Mouse (Mus musculus): ENCODE results near the gene Afp. TPM values are rescaled to one million over a fixed set of nuclear protein-coding genes. Genes with fewer than 3 reads are reported as not detected.

The Afp gene
- 1.8 and 2.6 TPM in 2 replicates for polyA plus RNA-seq (2011; ENCODE audit: insufficient read depth, insufficient read length, low replicate concordance, missing spikeins)

DNA sequence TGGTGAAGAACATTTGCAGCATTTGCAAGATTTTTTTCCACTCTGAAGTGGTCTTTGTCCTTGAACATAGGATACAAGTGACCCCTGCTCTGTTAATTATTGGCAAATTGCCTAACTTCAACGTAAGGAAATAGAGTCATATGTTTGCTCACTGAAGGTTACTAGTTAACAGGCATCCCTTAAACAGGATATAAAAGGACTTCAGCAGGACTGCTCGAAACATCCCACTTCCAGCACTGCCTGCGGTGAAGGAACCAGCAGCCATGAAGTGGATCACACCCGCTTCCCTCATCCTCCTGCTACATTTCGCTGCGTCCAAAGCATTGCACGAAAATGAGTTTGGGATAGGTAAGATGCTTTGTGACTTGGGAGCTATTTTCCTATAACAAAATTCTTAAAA lies at the start of gene Afp:
TSS of gene Afp (plus strand) at position 220 of the 400 bp plus-strand sequence.
- 89% methylated on average over 7 of the region's 7 CpGs for WGBS
- no peaks in the 10 kb centered on the region for H3K4me1 ChIP-seq (ENCODE audit: control insufficient read depth, insufficient read depth, low read length)
- TF ChIP-seq POLR2A (IDR thresholded peaks at IDR 0.05; ENCODE audit: borderline replicate concordance, control insufficient read depth, low read depth, low read length): no peak
- TF ChIP-seq CTCF (IDR thresholded peaks at IDR 0.05; ENCODE audit: control insufficient read depth, insufficient read depth, low read length): no peak
- no peak within 1 kb of the TSS for H3K4me3 ChIP-seq (replicated peaks; ENCODE audit: control insufficient read depth, low read depth, low read length)
- no peak within 1 kb of the TSS for H3K27ac ChIP-seq (ENCODE audit: control insufficient read depth, insufficient read depth, low read depth, low read length, poor library complexity)

- H3K4me1 ChIP-seq (ENCODE audit: control insufficient read depth, insufficient read depth, low read length): no peaks in the 10 kb centered on the region
- no peak overlapping the region for H3K27ac ChIP-seq (ENCODE audit: control insufficient read depth, insufficient read depth, low read depth, low read length, poor library complexity)
- whole genome bisulfite sequencing: 79% methylated on average over 3 of the region's 3 CpGs
- TF ChIP-seq CTCF (IDR thresholded peaks at IDR 0.05; ENCODE audit: control insufficient read depth, insufficient read depth, low read length) (no peak), POLR2A (IDR thresholded peaks at IDR 0.05; ENCODE audit: borderline replicate concordance, control insufficient read depth, low read depth, low read length) (no peak)
- no peak overlapping the region for H3K4me3 ChIP-seq (replicated peaks; ENCODE audit: control insufficient read depth, low read depth, low read length)
These were observed 43.0 kb upstream of the Afp start for GRCm38 (mm10) chr5:90447577-90447976.

DNA sequence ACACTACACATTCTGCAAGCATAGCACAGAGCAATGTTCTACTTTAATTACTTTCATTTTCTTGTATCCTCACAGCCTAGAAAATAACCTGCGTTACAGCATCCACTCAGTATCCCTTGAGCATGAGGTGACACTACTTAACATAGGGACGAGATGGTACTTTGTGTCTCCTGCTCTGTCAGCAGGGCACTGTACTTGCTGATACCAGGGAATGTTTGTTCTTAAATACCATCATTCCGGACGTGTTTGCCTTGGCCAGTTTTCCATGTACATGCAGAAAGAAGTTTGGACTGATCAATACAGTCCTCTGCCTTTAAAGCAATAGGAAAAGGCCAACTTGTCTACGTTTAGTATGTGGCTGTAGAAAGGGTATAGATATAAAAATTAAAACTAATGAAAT lies 40.6 kb upstream of the Afp start:
- WGBS: 79% methylated on average over 5 of the region's 5 CpGs
- Histone ChIP-seq H3K27ac (ENCODE audit: control insufficient read depth, insufficient read depth, low read depth, low read length, poor library complexity) (no peak overlapping the region), H3K4me3 (replicated peaks; ENCODE audit: control insufficient read depth, low read depth, low read length) (no peak overlapping the region), H3K4me1 (ENCODE audit: control insufficient read depth, insufficient read depth, low read length) (no peaks in the 10 kb centered on the region)
- no peak for TF ChIP-seq CTCF (IDR thresholded peaks at IDR 0.05; ENCODE audit: control insufficient read depth, insufficient read depth, low read length)
- TF ChIP-seq POLR2A (IDR thresholded peaks at IDR 0.05; ENCODE audit: borderline replicate concordance, control insufficient read depth, low read depth, low read length): no peak

DNA sequence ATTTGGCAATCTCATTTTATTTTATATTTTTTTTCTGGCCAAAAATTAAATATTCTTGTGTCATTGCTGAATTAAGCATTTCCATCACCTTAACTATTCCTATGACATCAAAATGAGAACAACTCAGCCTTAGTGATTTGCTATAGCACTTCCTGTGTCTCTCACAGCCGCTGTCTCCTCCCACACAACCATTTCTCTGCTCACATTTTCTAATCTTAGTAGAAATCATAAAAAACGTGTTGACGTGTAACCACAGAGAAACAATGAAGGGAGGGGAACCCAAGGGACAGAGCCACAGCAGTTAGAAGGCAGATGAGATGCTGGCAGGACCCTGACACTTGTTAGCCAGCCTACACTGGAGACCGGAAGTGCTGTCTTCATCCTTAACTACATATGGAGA lies 37.8 kb upstream of the Afp start:
- H3K4me1 ChIP-seq (ENCODE audit: control insufficient read depth, insufficient read depth, low read length): no peaks in the 10 kb centered on the region
- H3K4me3 ChIP-seq (replicated peaks; ENCODE audit: control insufficient read depth, low read depth, low read length): no peak overlapping the region
- WGBS: 29% methylated on average over 4 of the region's 4 CpGs
- no peak overlapping the region for H3K27ac ChIP-seq (ENCODE audit: control insufficient read depth, insufficient read depth, low read depth, low read length, poor library complexity)
- TF ChIP-seq POLR2A (IDR thresholded peaks at IDR 0.05; ENCODE audit: borderline replicate concordance, control insufficient read depth, low read depth, low read length) (no peak), CTCF (IDR thresholded peaks at IDR 0.05; ENCODE audit: control insufficient read depth, insufficient read depth, low read length) (no peak)

- TF ChIP-seq CTCF (IDR thresholded peaks at IDR 0.05; ENCODE audit: control insufficient read depth, insufficient read depth, low read length) (no peak), POLR2A (IDR thresholded peaks at IDR 0.05; ENCODE audit: borderline replicate concordance, control insufficient read depth, low read depth, low read length) (no peak)
- Histone ChIP-seq H3K4me3 (replicated peaks; ENCODE audit: control insufficient read depth, low read depth, low read length) (no peak overlapping the region), H3K27ac (ENCODE audit: control insufficient read depth, insufficient read depth, low read depth, low read length, poor library complexity) (no peak overlapping the region), H3K4me1 (ENCODE audit: control insufficient read depth, insufficient read depth, low read length) (no peaks in the 10 kb centered on the region)
- 73% methylated on average over 1 of the region's 1 CpGs for WGBS
These were observed 33.3 kb upstream of the Afp start for GRCm38 (mm10) chr5:90457241-90457640.

- TF ChIP-seq CTCF (IDR thresholded peaks at IDR 0.05; ENCODE audit: control insufficient read depth, insufficient read depth, low read length): no peak
- TF ChIP-seq POLR2A (IDR thresholded peaks at IDR 0.05; ENCODE audit: borderline replicate concordance, control insufficient read depth, low read depth, low read length): no peak
- Histone ChIP-seq H3K4me1 (ENCODE audit: control insufficient read depth, insufficient read depth, low read length) (no peaks in the 10 kb centered on the region), H3K4me3 (replicated peaks; ENCODE audit: control insufficient read depth, low read depth, low read length) (no peak overlapping the region), H3K27ac (ENCODE audit: control insufficient read depth, insufficient read depth, low read depth, low read length, poor library complexity) (no peak overlapping the region)
- 64% methylated on average over 5 of the region's 5 CpGs for WGBS
These were observed 31.8 kb upstream of the Afp start for GRCm38 (mm10) chr5:90458727-90459126.

DNA sequence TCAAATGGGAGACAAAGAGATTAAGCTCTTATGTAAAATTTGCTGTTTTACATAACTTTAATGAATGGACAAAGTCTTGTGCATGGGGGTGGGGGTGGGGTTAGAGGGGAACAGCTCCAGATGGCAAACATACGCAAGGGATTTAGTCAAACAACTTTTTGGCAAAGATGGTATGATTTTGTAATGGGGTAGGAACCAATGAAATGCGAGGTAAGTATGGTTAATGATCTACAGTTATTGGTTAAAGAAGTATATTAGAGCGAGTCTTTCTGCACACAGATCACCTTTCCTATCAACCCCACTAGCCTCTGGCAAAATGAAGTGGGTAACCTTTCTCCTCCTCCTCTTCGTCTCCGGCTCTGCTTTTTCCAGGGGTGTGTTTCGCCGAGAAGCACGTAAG lies 29.9 kb upstream of the Afp start, which contains the start of gene Alb:
TSS of gene Alb (plus strand) at position 279 of the 400 bp plus-strand sequence.
- H3K4me3 ChIP-seq (replicated peaks; ENCODE audit: control insufficient read depth, low read depth, low read length): no peak within 1 kb of the TSS
- H3K27ac ChIP-seq (ENCODE audit: control insufficient read depth, insufficient read depth, low read depth, low read length, poor library complexity): no peak within 1 kb of the TSS
- WGBS: 88% methylated on average over 8 of the region's 8 CpGs
- H3K4me1 ChIP-seq (ENCODE audit: control insufficient read depth, insufficient read depth, low read length): no peaks in the 10 kb centered on the region
- TF ChIP-seq POLR2A (IDR thresholded peaks at IDR 0.05; ENCODE audit: borderline replicate concordance, control insufficient read depth, low read depth, low read length): no peak
- TF ChIP-seq CTCF (IDR thresholded peaks at IDR 0.05; ENCODE audit: control insufficient read depth, insufficient read depth, low read length): no peak

- no peak overlapping the region for H3K4me3 ChIP-seq (replicated peaks; ENCODE audit: control insufficient read depth, low read depth, low read length)
- H3K4me1 ChIP-seq (ENCODE audit: control insufficient read depth, insufficient read depth, low read length): no peaks in the 10 kb centered on the region
- H3K27ac ChIP-seq (ENCODE audit: control insufficient read depth, insufficient read depth, low read depth, low read length, poor library complexity): no peak overlapping the region
- TF ChIP-seq POLR2A (IDR thresholded peaks at IDR 0.05; ENCODE audit: borderline replicate concordance, control insufficient read depth, low read depth, low read length): no peak
- no peak for TF ChIP-seq CTCF (IDR thresholded peaks at IDR 0.05; ENCODE audit: control insufficient read depth, insufficient read depth, low read length)
- 46% methylated on average over 4 of the region's 4 CpGs for WGBS
These were observed 23.7 kb upstream of the Afp start for GRCm38 (mm10) chr5:90466806-90467205.

DNA sequence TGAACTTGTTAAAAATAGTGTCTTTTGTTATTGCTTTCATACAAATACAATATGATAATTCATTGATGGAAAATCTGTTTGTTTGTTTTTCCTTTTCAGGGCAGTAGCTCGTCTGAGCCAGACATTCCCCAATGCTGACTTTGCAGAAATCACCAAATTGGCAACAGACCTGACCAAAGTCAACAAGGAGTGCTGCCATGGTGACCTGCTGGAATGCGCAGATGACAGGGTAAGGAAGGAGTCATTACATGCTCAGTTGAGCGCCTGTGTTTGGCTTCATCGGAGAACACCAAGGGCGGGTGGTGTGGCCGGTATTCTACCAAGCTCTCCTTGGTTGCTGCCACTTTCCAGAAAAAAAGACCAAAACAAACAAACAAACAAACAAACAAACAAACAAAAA lies 23.3 kb upstream of the Afp start:
- no peak overlapping the region for H3K4me3 ChIP-seq (replicated peaks; ENCODE audit: control insufficient read depth, low read depth, low read length)
- 86% methylated on average over 6 of the region's 6 CpGs for WGBS
- TF ChIP-seq POLR2A (IDR thresholded peaks at IDR 0.05; ENCODE audit: borderline replicate concordance, control insufficient read depth, low read depth, low read length) (no peak), CTCF (IDR thresholded peaks at IDR 0.05; ENCODE audit: control insufficient read depth, insufficient read depth, low read length) (no peak)
- H3K4me1 ChIP-seq (ENCODE audit: control insufficient read depth, insufficient read depth, low read length): no peaks in the 10 kb centered on the region
- no peak overlapping the region for H3K27ac ChIP-seq (ENCODE audit: control insufficient read depth, insufficient read depth, low read depth, low read length, poor library complexity)

All from bone marrow, adult 2 months (tissue).